ENCODE assay signal across 10 mouse cellular contexts in the genomic region with DNA sequence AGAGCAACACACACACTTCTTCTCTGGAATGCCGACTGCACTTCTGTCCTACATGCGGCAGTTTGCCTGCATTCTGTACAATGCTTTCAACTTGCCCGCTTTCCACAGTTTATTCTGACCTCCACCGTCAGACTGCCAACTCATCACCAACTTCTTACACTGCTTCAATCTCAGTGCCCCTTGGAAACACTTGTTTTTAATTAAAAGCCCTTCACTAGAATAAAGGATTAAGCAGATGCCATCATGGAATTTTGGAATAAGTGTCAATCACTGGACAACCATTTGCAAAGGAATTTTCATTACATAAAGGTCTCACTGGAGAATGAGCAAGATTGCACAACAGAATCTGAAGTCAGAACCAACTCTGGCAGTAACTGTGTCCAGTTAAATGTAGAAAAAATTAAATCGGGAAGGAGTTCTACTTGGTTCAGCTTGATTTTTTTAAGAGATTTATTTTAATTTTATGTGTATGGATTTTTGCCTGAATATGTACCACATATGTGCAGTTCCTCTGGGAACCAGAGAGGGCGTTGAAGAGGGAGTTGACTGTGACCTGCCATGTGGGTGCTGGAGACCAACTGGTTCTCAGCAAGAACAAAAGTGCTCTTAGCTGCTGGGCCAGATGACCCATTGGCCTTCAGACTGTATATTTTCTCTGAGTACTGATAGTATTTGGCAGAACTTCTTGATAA.
DNase-seq lines count a peak whose midpoint lies in the region; ATAC-seq lines count a peak whose summit lies in the region.
"Had no signal": no experiment of that assay in that cellular context is flagged by ENCODE, and none has a peak within 500 bp of the region (broad histone marks: within the 10 kb centered on the region; RNA-seq: fewer than 3 reads in every experiment).

No protein-coding gene starts in this region.

- no peak overlapping the region for H3K4me3 ChIP-seq in neural tube, embryonic 15.5 days (replicated peaks)
- no peak overlapping the region for H3K4me3 ChIP-seq in forebrain, embryonic 12.5 days (replicated peaks)
- H3K4me3 ChIP-seq: neural tube, embryonic 12.5 days had no signal

- DNase-seq in heart, adult 18-20 months, result peak; percentile 21 to 47
- DNase-seq in heart, postnatal 14 days, result no peak
- DNase-seq in urinary bladder, postnatal 14 days (ENCODE audit: low spot score), result peak; percentile 27
- no peak for DNase-seq in urinary bladder, postnatal 4 days (ENCODE audit: low spot score in 2 of 2)
- DNase-seq in kidney, postnatal 10 days, result peak; percentile 68
- DNase-seq in right cerebral cortex, postnatal 14 days, result no peak

- WGBS in neural tube, embryonic 15.5 days, result 77% methylated on average over 6 of the region's 6 CpGs
- 67% methylated on average over 6 of the region's 6 CpGs for WGBS in forebrain, embryonic 12.5 days

- no peaks in the 10 kb centered on the region for H3K9me3 ChIP-seq in neural tube, embryonic 15.5 days (replicated peaks)
- H3K9me3 ChIP-seq in forebrain, embryonic 12.5 days, result no peaks in the 10 kb centered on the region
- H3K9me3 ChIP-seq: neural tube, embryonic 12.5 days had no signal

- no peak overlapping the region for H3K4me2 ChIP-seq in neural tube, embryonic 15.5 days
- H3K4me2 ChIP-seq in forebrain, embryonic 12.5 days, result no peak overlapping the region
- H3K4me2 ChIP-seq: neural tube, embryonic 12.5 days had no signal

- H3K27ac ChIP-seq in neural tube, embryonic 15.5 days (replicated peaks), result no peak overlapping the region
- H3K27ac ChIP-seq in forebrain, embryonic 12.5 days, result no peak overlapping the region
- H3K27ac ChIP-seq: macrophage; neural tube, embryonic 12.5 days had no signal

- peaks cover 15% of the 10 kb centered on the region; the same call in 1 of the 2 replicates for H3K4me1 ChIP-seq in neural tube, embryonic 15.5 days
- peaks cover under 1% of the 10 kb centered on the region; the same call in 1 of the 2 replicates for H3K4me1 ChIP-seq in forebrain, embryonic 12.5 days

- intact Hi-C loops in heart, postnatal 14 days (cut with DNase I), result loop anchor here (2.0 kb wide), 1 partner anchor 155 kb away; no protein-coding TSS in a partner anchor

- no peak overlapping the region for H3K9ac ChIP-seq in neural tube, embryonic 15.5 days (replicated peaks)
- H3K9ac ChIP-seq in forebrain, embryonic 12.5 days, result no peak overlapping the region
- H3K9ac ChIP-seq: neural tube, embryonic 12.5 days had no signal

- ATAC-seq in neural tube, embryonic 15.5 days (ENCODE audit: low FRiP score), result no peak
- no peak for ATAC-seq in forebrain, embryonic 12.5 days (ENCODE audit: low FRiP score)

- H3K36me3 ChIP-seq in neural tube, embryonic 15.5 days, result no peaks in the 10 kb centered on the region
- no peaks in the 10 kb centered on the region for H3K36me3 ChIP-seq in forebrain, embryonic 12.5 days (replicated peaks)
- H3K36me3 ChIP-seq: neural tube, embryonic 12.5 days had no signal

- no peaks in the 10 kb centered on the region for H3K27me3 ChIP-seq in neural tube, embryonic 15.5 days (replicated peaks)
- no peaks in the 10 kb centered on the region for H3K27me3 ChIP-seq in forebrain, embryonic 12.5 days
- H3K27me3 ChIP-seq: neural tube, embryonic 12.5 days had no signal

Comparison
In these comparisons a context has a peak if more than half of its experiments do, and no peak if none do; other contexts are left out.
1. DNase-seq: peak in heart, adult 18-20 months (2 of 2), urinary bladder, postnatal 14 days (single experiment) and kidney, postnatal 10 days (single experiment); none in heart, postnatal 14 days (0 of 2), urinary bladder, postnatal 4 days (0 of 2) and right cerebral cortex, postnatal 14 days (single experiment).